ENCODE assay signal across 8 mouse cellular contexts in genomic region chr2:152933048-152933447, GRCm38 (mm10). TPM values are rescaled to one million over a fixed set of nuclear protein-coding genes. Genes with fewer than 3 reads are reported as not detected.
DNase-seq lines count a peak whose midpoint lies in the region; ATAC-seq and TF ChIP-seq lines count a peak whose summit lies in the region.

Gene Foxs1 (minus strand): TSS chr2:152933208.

- ATAC-seq in midbrain, embryonic 15.5 days (replicated peaks) = no peak
- peak; percentile 59 for ATAC-seq in kidney, embryonic 15.5 days (replicated peaks; ENCODE audit: low FRiP score)
- no peak for ATAC-seq in neural tube, embryonic 15.5 days (ENCODE audit: low FRiP score)
- no peak for ATAC-seq in forebrain, embryonic 12.5 days (ENCODE audit: low FRiP score)

- no peaks in the 10 kb centered on the region for H3K36me3 ChIP-seq in midbrain, embryonic 10.5 days
- no peaks in the 10 kb centered on the region for H3K36me3 ChIP-seq in midbrain, embryonic 15.5 days (replicated peaks)
- H3K36me3 ChIP-seq in kidney, embryonic 15.5 days = no peaks in the 10 kb centered on the region
- no peaks in the 10 kb centered on the region for H3K36me3 ChIP-seq in neural tube, embryonic 15.5 days
- H3K36me3 ChIP-seq in forebrain, embryonic 12.5 days (replicated peaks) = no peaks in the 10 kb centered on the region

- H3K4me1 ChIP-seq in midbrain, embryonic 10.5 days = peaks cover 17% of the 10 kb centered on the region; the same call in 1 of the 2 replicates
- no peaks in the 10 kb centered on the region for H3K4me1 ChIP-seq in midbrain, embryonic 15.5 days
- H3K4me1 ChIP-seq in kidney, embryonic 15.5 days = peaks cover 56% of the 10 kb centered on the region
- H3K4me1 ChIP-seq in neural tube, embryonic 15.5 days = no peaks in the 10 kb centered on the region
- H3K4me1 ChIP-seq in cerebellum, adult 2 months (ENCODE audit: control insufficient read depth, insufficient read depth, low read length) = no peaks in the 10 kb centered on the region; the same call in none of the 2 replicates
- no peaks in the 10 kb centered on the region for H3K4me1 ChIP-seq in forebrain, embryonic 12.5 days

- 48% methylated on average over 9 of the region's 9 CpGs for WGBS in midbrain, embryonic 10.5 days
- WGBS in midbrain, embryonic 15.5 days = 37% methylated on average over 9 of the region's 9 CpGs
- WGBS in kidney, embryonic 15.5 days = 22% methylated on average over 9 of the region's 9 CpGs
- WGBS in neural tube, embryonic 15.5 days = 38% methylated on average over 9 of the region's 9 CpGs
- WGBS in cerebellum, adult 2 months = 54% methylated on average over 9 of the region's 9 CpGs
- WGBS in forebrain, embryonic 12.5 days = 40% methylated on average over 9 of the region's 9 CpGs

- TF ChIP-seq POLR2A in cerebellum, adult 2 months (IDR thresholded peaks at IDR 0.05; ENCODE audit: borderline replicate concordance, insufficient read depth, low read length) = no peak

- TF ChIP-seq CTCF in cerebellum, adult 2 months (IDR thresholded peaks at IDR 0.05; ENCODE audit: borderline replicate concordance, insufficient read depth, low read depth, low read length) = no peak

- peaks cover 25% of the 10 kb centered on the region for H3K27me3 ChIP-seq in midbrain, embryonic 10.5 days (ENCODE audit: low read depth, poor library complexity, severe bottlenecking)
- 0 out of 2 replicates have a peak, but pooled peaks cover 3% of the 10 kb centered on the region for H3K27me3 ChIP-seq in midbrain, embryonic 15.5 days (replicated peaks)
- peaks cover 16% of the 10 kb centered on the region; the same call in 1 of the 2 replicates for H3K27me3 ChIP-seq in kidney, embryonic 15.5 days
- peaks cover 9% of the 10 kb centered on the region; the same call in 1 of the 2 replicates for H3K27me3 ChIP-seq in neural tube, embryonic 15.5 days (replicated peaks)
- no peaks in the 10 kb centered on the region for H3K27me3 ChIP-seq in cerebellum, adult 2 months (ENCODE audit: control insufficient read depth, insufficient read depth, low read length)
- H3K27me3 ChIP-seq in forebrain, embryonic 12.5 days = peaks cover 24% of the 10 kb centered on the region

- no peaks in the 10 kb centered on the region for H3K9me3 ChIP-seq in midbrain, embryonic 10.5 days (replicated peaks)
- H3K9me3 ChIP-seq in midbrain, embryonic 15.5 days = no peaks in the 10 kb centered on the region
- H3K9me3 ChIP-seq in kidney, embryonic 15.5 days (replicated peaks) = no peaks in the 10 kb centered on the region
- no peaks in the 10 kb centered on the region for H3K9me3 ChIP-seq in neural tube, embryonic 15.5 days (replicated peaks)
- no peaks in the 10 kb centered on the region for H3K9me3 ChIP-seq in forebrain, embryonic 12.5 days

- peak within 1 kb of the TSS; percentile 57 for H3K27ac ChIP-seq in midbrain, embryonic 10.5 days (replicated peaks)
- no peak within 1 kb of the TSS for H3K27ac ChIP-seq in midbrain, embryonic 15.5 days
- H3K27ac ChIP-seq in kidney, embryonic 15.5 days = peak within 1 kb of the TSS; percentile 78
- no peak within 1 kb of the TSS for H3K27ac ChIP-seq in neural tube, embryonic 15.5 days (replicated peaks)
- H3K27ac ChIP-seq in cerebellum, adult 2 months (ENCODE audit: insufficient read depth, low read length) = no peak within 1 kb of the TSS
- H3K27ac ChIP-seq in forebrain, embryonic 12.5 days = no peak within 1 kb of the TSS

- no peak within 1 kb of the TSS for H3K4me3 ChIP-seq in midbrain, embryonic 10.5 days
- no peak within 1 kb of the TSS for H3K4me3 ChIP-seq in midbrain, embryonic 15.5 days
- peak within 1 kb of the TSS; percentile 15 for H3K4me3 ChIP-seq in kidney, embryonic 15.5 days (replicated peaks)
- H3K4me3 ChIP-seq in neural tube, embryonic 15.5 days (replicated peaks) = peak within 1 kb of the TSS; percentile 10; the same call in 1 of the 2 replicates
- no peak within 1 kb of the TSS for H3K4me3 ChIP-seq in cerebellum, adult 2 months (replicated peaks; ENCODE audit: insufficient read depth, low read depth, low read length)
- no peak within 1 kb of the TSS for H3K4me3 ChIP-seq in forebrain, embryonic 12.5 days (replicated peaks)

- no peak within 1 kb of the TSS for H3K9ac ChIP-seq in midbrain, embryonic 15.5 days
- H3K9ac ChIP-seq in kidney, embryonic 15.5 days = peak within 1 kb of the TSS; percentile 21; the same call in 1 of the 2 replicates
- no peak within 1 kb of the TSS for H3K9ac ChIP-seq in neural tube, embryonic 15.5 days (replicated peaks)
- no peak within 1 kb of the TSS for H3K9ac ChIP-seq in forebrain, embryonic 12.5 days

- no peak for DNase-seq in midbrain, embryonic 10.5 days (ENCODE audit: low spot score)
- peak; percentile 57 for DNase-seq in fibroblast of lung, adult 2 months (ENCODE audit: low read depth)
- no peak for DNase-seq in cerebellum, adult 2 months
- DNase-seq in left cerebral cortex, adult 11 months (ENCODE audit: low spot score) = no peak

- H3K4me2 ChIP-seq in midbrain, embryonic 15.5 days = no peak within 1 kb of the TSS
- H3K4me2 ChIP-seq in kidney, embryonic 15.5 days = peak within 1 kb of the TSS; percentile 39
- H3K4me2 ChIP-seq in neural tube, embryonic 15.5 days = no peak within 1 kb of the TSS
- H3K4me2 ChIP-seq in forebrain, embryonic 12.5 days = no peak within 1 kb of the TSS

RNA-seq across cellular contexts. Expression of gene Foxs1, which starts in this region (rescaled TPM):
- 0.58 and 1.5 TPM in 2 replicates for polyA plus RNA-seq in midbrain, embryonic 10.5 days (2016; fragmentation: Nextera tagmentation; extraction: Ambion mirVana)
- polyA plus RNA-seq in midbrain, embryonic 15.5 days (2015; fragmentation: Nextera tagmentation; extraction: Ambion mirVana) = 4.3 and 4.4 TPM in 2 replicates
- 5.1 and 6.9 TPM in 2 replicates for polyA plus RNA-seq in kidney, embryonic 15.5 days (2015; fragmentation: Nextera tagmentation; extraction: Ambion mirVana)
- 4.0 and 4.3 TPM in 2 replicates for polyA plus RNA-seq in neural tube, embryonic 15.5 days (2015; fragmentation: Nextera tagmentation; extraction: Ambion mirVana)
- 1.2 and 1.9 TPM in 2 replicates for polyA plus RNA-seq in cerebellum, adult 2 months (2012; rRNA removed)
- 1.6 and 1.8 TPM in 2 replicates for polyA plus RNA-seq in forebrain, embryonic 12.5 days (2016; fragmentation: Nextera tagmentation; extraction: Ambion mirVana)

Comparison
In these comparisons a context has a peak if more than half of its experiments do, and no peak if none do; other contexts are left out.
1. H3K27ac ChIP-seq: peak in midbrain, embryonic 10.5 days (single experiment) and kidney, embryonic 15.5 days (single experiment); none in midbrain, embryonic 15.5 days (single experiment), neural tube, embryonic 15.5 days (single experiment), cerebellum, adult 2 months (single experiment) and forebrain, embryonic 12.5 days (single experiment).
2. H3K4me3 ChIP-seq: peak in kidney, embryonic 15.5 days (single experiment) and neural tube, embryonic 15.5 days (single experiment); none in midbrain, embryonic 10.5 days (single experiment), midbrain, embryonic 15.5 days (single experiment), cerebellum, adult 2 months (single experiment) and forebrain, embryonic 12.5 days (single experiment).